Mouse (Mus musculus) embryo, embryonic 10 days (tissue): ENCODE results near the gene Rai14.
A peak's percentile ranks its signal among the peaks of the same experiment; 100 is the strongest.

Experiments
- DNase-seq: peaks from one replicate; pipeline ENCODE4 v3.0.0-alpha.2; 2015; ENCODE audit warnings: low spot score

Rai14 gene

GRCm38 (mm10) chr15:10648372-10649109, 65.9 kb downstream of the Rai14 start:
- peak; percentile 79 for DNase-seq

GRCm38 (mm10) chr15:10646297-10646696, 68.1 kb downstream of the Rai14 start:
- DNase-seq = no peak

- no peak for DNase-seq
These were observed 69.3 kb downstream of the Rai14 start for GRCm38 (mm10) chr15:10645101-10645500.

- DNase-seq = no peak
These were observed 70.6 kb downstream of the Rai14 start for GRCm38 (mm10) chr15:10643819-10644218.

- no peak for DNase-seq
These were observed 71.2 kb downstream of the Rai14 start for GRCm38 (mm10) chr15:10643224-10643623.

GRCm38 (mm10) chr15:10642419-10642818, 72.0 kb downstream of the Rai14 start:
- DNase-seq = peak; percentile 48

GRCm38 (mm10) chr15:10640721-10641120, 73.7 kb downstream of the Rai14 start:
- DNase-seq = no peak

- DNase-seq = no peak
These were observed 77.1 kb downstream of the Rai14 start for GRCm38 (mm10) chr15:10637251-10637793.

GRCm38 (mm10) chr15:10636844-10637243, 77.6 kb downstream of the Rai14 start:
- no peak for DNase-seq

DNA sequence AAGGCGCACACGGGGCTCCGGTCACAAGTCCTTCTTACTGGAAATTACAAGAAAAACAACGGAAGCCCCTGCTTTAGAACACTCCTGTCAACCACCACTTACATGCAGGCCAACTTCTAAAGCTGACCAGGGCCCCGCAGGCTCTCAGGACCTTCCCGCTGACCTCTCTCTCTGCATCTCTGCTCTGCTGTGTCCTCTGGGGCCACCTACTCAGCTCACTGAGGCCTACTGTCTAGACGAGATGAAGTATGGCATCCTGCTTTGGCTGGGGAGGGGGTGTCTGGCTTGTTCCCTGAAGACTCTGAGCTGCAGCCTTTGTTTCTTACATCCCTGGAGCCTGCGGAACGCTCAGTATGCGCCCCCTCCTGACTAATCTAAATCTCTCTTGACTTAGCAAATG, 79.3 kb downstream of the Rai14 start:
- peak; percentile 81 for DNase-seq

- DNase-seq = peak; percentile 75
These were observed 80.2 kb downstream of the Rai14 start for GRCm38 (mm10) chr15:10634176-10634575.

GRCm38 (mm10) chr15:10633381-10633780, 81.0 kb downstream of the Rai14 start:
- DNase-seq = no peak

GRCm38 (mm10) chr15:10632581-10632980, 81.8 kb downstream of the Rai14 start:
- no peak for DNase-seq

GRCm38 (mm10) chr15:10632060-10632459, 82.4 kb downstream of the Rai14 start:
- DNase-seq = no peak

- DNase-seq = no peak
These were observed 82.9 kb downstream of the Rai14 start for GRCm38 (mm10) chr15:10631541-10631940.

- DNase-seq = no peak
These were observed 85.5 kb downstream of the Rai14 start for GRCm38 (mm10) chr15:10628980-10629346.

DNA sequence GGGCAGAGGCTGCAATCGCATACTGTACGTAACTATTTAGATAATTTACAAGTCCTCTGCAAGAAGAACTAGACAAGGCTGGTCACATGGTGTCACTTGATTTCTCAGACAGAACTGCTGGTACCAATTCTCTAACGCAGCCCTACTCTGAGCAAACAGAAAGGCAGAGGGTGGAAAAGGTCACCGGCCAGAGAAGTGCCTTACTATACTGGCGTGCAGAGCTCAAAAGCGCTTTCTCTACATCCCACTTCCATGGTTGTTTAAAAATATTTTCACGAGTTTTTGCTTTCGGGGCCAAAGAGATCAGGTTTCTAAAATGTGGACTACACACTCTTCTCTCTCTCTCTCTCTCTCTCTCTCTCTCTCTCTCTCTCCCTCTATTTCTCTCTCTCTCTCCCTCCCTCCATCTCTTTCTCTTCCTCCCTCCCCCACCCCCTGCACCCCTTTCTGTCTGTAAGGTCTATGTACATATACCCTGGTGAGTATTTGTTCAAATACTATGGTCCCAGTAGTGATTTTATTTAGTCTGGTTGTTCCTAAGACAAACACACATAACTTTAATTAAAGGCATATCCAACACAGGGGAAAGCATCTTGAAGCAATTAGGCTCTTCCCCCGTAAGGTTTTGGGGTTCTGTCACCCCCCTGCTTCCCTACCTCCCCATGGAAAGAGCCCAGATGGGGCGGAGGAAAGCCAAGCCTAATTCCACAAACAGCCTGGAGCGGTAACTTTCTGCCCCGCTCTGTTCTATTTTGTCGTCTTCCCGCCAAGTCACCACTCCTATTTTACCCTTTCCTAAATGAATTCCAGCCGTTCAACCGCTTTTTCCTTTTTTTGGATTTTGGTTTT, 86.1 kb downstream of the Rai14 start:
- peak; percentile 32 for DNase-seq

- peak; percentile 87 for DNase-seq
These were observed 90.7 kb downstream of the Rai14 start for GRCm38 (mm10) chr15:10623571-10624227.

DNA sequence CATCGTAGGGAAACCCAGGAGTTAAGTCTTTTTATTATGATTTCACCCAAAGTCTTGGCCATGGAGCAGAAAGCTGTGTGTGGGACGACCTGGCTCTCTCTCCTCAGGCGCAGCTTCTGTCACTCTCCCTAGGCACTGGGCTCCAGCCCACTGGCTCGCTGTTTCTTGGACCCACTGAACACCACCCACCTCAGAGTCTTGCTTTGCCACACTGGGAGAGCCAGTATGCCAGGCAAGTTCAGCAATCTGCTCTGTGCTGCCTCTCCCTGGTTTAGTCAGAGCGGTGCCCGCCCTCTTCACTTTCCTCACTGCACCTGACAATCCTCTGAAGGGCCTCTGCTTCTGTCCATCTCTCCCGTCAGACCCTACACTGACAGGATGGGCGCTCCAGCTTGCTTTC, 93.2 kb downstream of the Rai14 start:
- DNase-seq = no peak

GRCm38 (mm10) chr15:10619678-10620077, 94.7 kb downstream of the Rai14 start:
- no peak for DNase-seq

DNA sequence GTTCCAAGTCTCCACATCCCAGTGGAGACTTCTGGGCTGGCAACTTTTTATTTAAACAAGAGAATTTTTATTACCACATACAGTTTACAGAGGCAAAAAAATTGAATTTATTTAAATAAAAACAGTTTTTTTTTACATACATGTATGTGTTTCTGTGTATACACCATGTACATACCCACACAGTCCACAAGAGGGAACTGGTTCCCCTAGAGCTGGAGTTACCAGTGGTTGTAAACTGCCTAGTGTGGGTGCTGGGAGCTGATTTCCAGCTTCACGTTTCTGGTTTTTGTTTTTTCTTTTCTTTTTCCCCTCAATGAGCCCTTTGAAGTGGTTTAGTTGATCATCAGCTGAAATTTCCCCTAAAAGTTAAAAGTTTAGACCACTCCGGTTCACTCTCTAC, 96.1 kb downstream of the Rai14 start:
- no peak for DNase-seq

- no peak for DNase-seq
These were observed 98.4 kb downstream of the Rai14 start for GRCm38 (mm10) chr15:10616001-10616400.

GRCm38 (mm10) chr15:10611040-10611439, 103.4 kb downstream of the Rai14 start:
- DNase-seq = no peak
